Mouse (Mus musculus) bone marrow macrophage, adult 2 months (primary cell): ENCODE data around the gene Nkx1-2.

Experiments used
- CTCF ChIP-seq: IDR thresholded peaks from 2 replicates; pipeline ENCODE4 v1.5.1; 2012; ENCODE audit warnings: low read depth, mild to moderate bottlenecking, low read length, moderate library complexity
- POLR2A ChIP-seq: IDR thresholded peaks from 2 replicates; pipeline ENCODE4 v1.6.1; 2012; ENCODE audit warnings: mild to moderate bottlenecking, low read depth, low read length, borderline replicate concordance

- TF ChIP-seq CTCF (no peak), POLR2A (no peak)
Measured at GRCm38 (mm10) chr7:132605689-132606088, 6.3 kb upstream of the Nkx1-2 start.
